Mouse (Mus musculus): ENCODE results near the gene Heyl. TPM values are rescaled to one million over a fixed set of nuclear protein-coding genes. Genes with fewer than 3 reads are reported as not detected.

Gene Heyl
- polyA plus RNA-seq, 1 experiment from 2014 or later: 31.6 TPM

GRCm38 (mm10) chr4:123213975-123214374 lies 19.4 kb upstream of the Heyl start:
- Histone ChIP-seq H3K27ac (no peak overlapping the region), H3K4me3 (replicated peaks; ENCODE audit: low read depth, low read length) (no peak overlapping the region), H3K36me3 (ENCODE audit: insufficient read depth, low read length) (no peaks in the 10 kb centered on the region), H3K9ac (ENCODE audit: low read depth, low read length) (no peak overlapping the region), H3K4me1 (replicated peaks; ENCODE audit: insufficient read depth, low read length) (no peaks in the 10 kb centered on the region), H3K4me2 (ENCODE audit: low read length) (no peak overlapping the region), H3K27me3 (ENCODE audit: insufficient read depth, low read length) (no peaks in the 10 kb centered on the region), H3K9me3 (replicated peaks; ENCODE audit: low read length) (no peaks in the 10 kb centered on the region)
- no peak for TF ChIP-seq CTCF (IDR thresholded peaks at IDR 0.05; ENCODE audit: low read depth)
- DNase-seq (ENCODE audit: low spot score) (no peak), ATAC-seq (replicated peaks; ENCODE audit: low FRiP score, low read depth) (no peak)
- 93% methylated on average over 9 of the region's 9 CpGs for WGBS

GRCm38 (mm10) chr4:123215367-123215766 lies 18.0 kb upstream of the Heyl start:
- no peak for ATAC-seq (replicated peaks; ENCODE audit: low FRiP score, low read depth)
- no peaks in the 10 kb centered on the region for H3K27me3 ChIP-seq (ENCODE audit: insufficient read depth, low read length)
- no peaks in the 10 kb centered on the region for H3K4me1 ChIP-seq (replicated peaks; ENCODE audit: insufficient read depth, low read length)
- no peaks in the 10 kb centered on the region for H3K9me3 ChIP-seq (replicated peaks; ENCODE audit: low read length)
- no peak for DNase-seq (ENCODE audit: low spot score)
- WGBS: 90% methylated on average over 1 of the region's 1 CpGs
- H3K4me3 ChIP-seq (replicated peaks; ENCODE audit: low read depth, low read length): no peak overlapping the region
- H3K36me3 ChIP-seq (ENCODE audit: insufficient read depth, low read length): no peaks in the 10 kb centered on the region
- no peak overlapping the region for H3K4me2 ChIP-seq (ENCODE audit: low read length)
- TF ChIP-seq CTCF (IDR thresholded peaks at IDR 0.05; ENCODE audit: low read depth): no peak
- H3K27ac ChIP-seq: no peak overlapping the region
- H3K9ac ChIP-seq (ENCODE audit: low read depth, low read length): no peak overlapping the region

- DNase-seq (ENCODE audit: low spot score): peak; percentile 65
- peak; percentile 95 for TF ChIP-seq CTCF (IDR thresholded peaks at IDR 0.05; ENCODE audit: low read depth)
- Histone ChIP-seq H3K4me3 (replicated peaks; ENCODE audit: low read depth, low read length) (no peak overlapping the region), H3K27ac (no peak overlapping the region), H3K36me3 (ENCODE audit: insufficient read depth, low read length) (no peaks in the 10 kb centered on the region), H3K27me3 (ENCODE audit: insufficient read depth, low read length) (no peaks in the 10 kb centered on the region), H3K9ac (ENCODE audit: low read depth, low read length) (no peak overlapping the region), H3K4me1 (replicated peaks; ENCODE audit: insufficient read depth, low read length) (no peaks in the 10 kb centered on the region), H3K4me2 (ENCODE audit: low read length) (no peak overlapping the region), H3K9me3 (replicated peaks; ENCODE audit: low read length) (no peaks in the 10 kb centered on the region)
- 9% methylated on average over 1 of the region's 1 CpGs for WGBS
- no peak for ATAC-seq (replicated peaks; ENCODE audit: low FRiP score, low read depth)
Observed at GRCm38 (mm10) chr4:123216782-123217181, 16.6 kb upstream of the Heyl start.

- WGBS: 64% methylated on average over 15 of the region's 15 CpGs
- Histone ChIP-seq H3K9ac (ENCODE audit: low read depth, low read length) (no peak overlapping the region), H3K36me3 (ENCODE audit: insufficient read depth, low read length) (no peaks in the 10 kb centered on the region), H3K27ac (no peak overlapping the region), H3K4me3 (replicated peaks; ENCODE audit: low read depth, low read length) (no peak overlapping the region), H3K4me1 (replicated peaks; ENCODE audit: insufficient read depth, low read length) (no peaks in the 10 kb centered on the region), H3K27me3 (ENCODE audit: insufficient read depth, low read length) (no peaks in the 10 kb centered on the region), H3K9me3 (replicated peaks; ENCODE audit: low read length) (no peaks in the 10 kb centered on the region), H3K4me2 (ENCODE audit: low read length) (no peak overlapping the region)
- ATAC-seq (replicated peaks; ENCODE audit: low FRiP score, low read depth) (peak; percentile 84), DNase-seq (ENCODE audit: low spot score) (peak; percentile 88)
- peak; percentile 98 for TF ChIP-seq CTCF (IDR thresholded peaks at IDR 0.05; ENCODE audit: low read depth)
Observed at GRCm38 (mm10) chr4:123219720-123220357, 13.5 kb upstream of the Heyl start.

- Histone ChIP-seq H3K27me3 (ENCODE audit: insufficient read depth, low read length) (no peaks in the 10 kb centered on the region), H3K9ac (ENCODE audit: low read depth, low read length) (no peak overlapping the region), H3K9me3 (replicated peaks; ENCODE audit: low read length) (no peaks in the 10 kb centered on the region), H3K27ac (no peak overlapping the region), H3K4me2 (ENCODE audit: low read length) (no peak overlapping the region), H3K36me3 (ENCODE audit: insufficient read depth, low read length) (no peaks in the 10 kb centered on the region), H3K4me1 (replicated peaks; ENCODE audit: insufficient read depth, low read length) (no peaks in the 10 kb centered on the region), H3K4me3 (replicated peaks; ENCODE audit: low read depth, low read length) (no peak overlapping the region)
- 68% methylated on average over 4 of the region's 4 CpGs for WGBS
- ATAC-seq (replicated peaks; ENCODE audit: low FRiP score, low read depth) (no peak), DNase-seq (ENCODE audit: low spot score) (no peak)
- no peak for TF ChIP-seq CTCF (IDR thresholded peaks at IDR 0.05; ENCODE audit: low read depth)
Observed at GRCm38 (mm10) chr4:123220637-123221036, 12.7 kb upstream of the Heyl start.

- no peak overlapping the region for H3K27ac ChIP-seq
- no peaks in the 10 kb centered on the region for H3K36me3 ChIP-seq (ENCODE audit: insufficient read depth, low read length)
- H3K9me3 ChIP-seq (replicated peaks; ENCODE audit: low read length): no peaks in the 10 kb centered on the region
- TF ChIP-seq CTCF (IDR thresholded peaks at IDR 0.05; ENCODE audit: low read depth): peak; percentile 64
- H3K27me3 ChIP-seq (ENCODE audit: insufficient read depth, low read length): no peaks in the 10 kb centered on the region
- DNase-seq (ENCODE audit: low spot score) (no peak), ATAC-seq (replicated peaks; ENCODE audit: low FRiP score, low read depth) (no peak)
- H3K4me3 ChIP-seq (replicated peaks; ENCODE audit: low read depth, low read length): no peak overlapping the region
- WGBS: 68% methylated on average over 3 of the region's 3 CpGs
- no peak overlapping the region for H3K9ac ChIP-seq (ENCODE audit: low read depth, low read length)
- no peak overlapping the region for H3K4me2 ChIP-seq (ENCODE audit: low read length)
- peaks cover 17% of the 10 kb centered on the region for H3K4me1 ChIP-seq (replicated peaks; ENCODE audit: insufficient read depth, low read length)
Observed at GRCm38 (mm10) chr4:123223309-123223708, 10.0 kb upstream of the Heyl start.
